Mouse (Mus musculus) liver, adult 2 months (tissue): ENCODE measurements around the gene Bcl2l15.

Experiments used
- CTCF ChIP-seq: fragments of 200-500 bp; IDR thresholded peaks from 2 replicates; pipeline ENCODE4 v1.5.1; 2011; ENCODE audit warnings: low read depth, low read length, control low read depth
- POLR2A ChIP-seq: fragments of 200-500 bp; IDR thresholded peaks from 2 replicates; pipeline ENCODE4 v1.6.1; 2011; ENCODE audit warnings: low read length, control low read depth; ENCODE audit not compliant: insufficient read depth; ENCODE audit errors: extremely low read depth

DNA sequence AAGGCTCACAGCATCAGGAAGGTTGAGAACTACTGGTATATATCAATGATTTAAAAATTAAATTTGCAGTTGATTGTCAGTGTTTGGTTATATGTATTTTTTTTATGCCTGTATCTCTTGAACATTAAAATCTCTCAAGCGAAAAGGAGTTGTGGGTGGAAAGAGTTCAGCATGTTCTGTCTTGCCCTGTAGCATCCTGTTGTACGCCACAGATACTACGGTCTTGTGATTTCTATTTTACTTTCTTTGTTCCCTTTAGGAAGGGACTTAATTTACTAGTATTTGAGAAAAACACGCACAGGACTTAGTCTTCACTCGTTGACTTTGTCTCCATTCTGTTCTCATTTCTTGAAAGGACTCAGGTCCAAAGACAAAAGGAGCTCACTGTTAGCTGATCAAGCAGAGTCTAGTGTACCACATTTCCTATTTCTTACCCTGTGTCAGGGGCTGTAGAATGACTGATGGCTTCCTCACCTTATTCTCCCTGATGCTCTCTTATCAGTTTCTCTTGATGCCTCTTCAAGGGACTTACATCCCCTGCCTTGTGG, 35.1 kb downstream of the Bcl2l15 start:
- no peak for TF ChIP-seq CTCF
- no peak for TF ChIP-seq POLR2A
